Mouse (Mus musculus): ENCODE measurements around the gene Zfp143. TPM values are rescaled to one million over a fixed set of nuclear protein-coding genes. Genes with fewer than 3 reads are reported as not detected.

Gene Zfp143
- 9.6 and 11.1 TPM in 2 replicates for polyA plus RNA-seq (2021; fragmentation: Nextera tagmentation)
- long read RNA-seq, experiment 1, transcript Zfp143-205 (16 exons, 2,631 nt) = major isoform, 11 of 26 reads
- long read RNA-seq, experiment 1, transcript Zfp143-201 (16 exons, 3,003 nt) = major isoform, 11 of 26 reads
- long read RNA-seq, experiment 1, partial matches to known transcripts = 1 of 26 reads
- long read RNA-seq, experiment 1, other reads (novel, unspliced or antisense) = 3 of 26 reads
- long read RNA-seq, experiment 2, partial matches to known transcripts = 3 of 5 reads
- long read RNA-seq, experiment 2, other reads (novel, unspliced or antisense) = 1 of 5 reads

DNA sequence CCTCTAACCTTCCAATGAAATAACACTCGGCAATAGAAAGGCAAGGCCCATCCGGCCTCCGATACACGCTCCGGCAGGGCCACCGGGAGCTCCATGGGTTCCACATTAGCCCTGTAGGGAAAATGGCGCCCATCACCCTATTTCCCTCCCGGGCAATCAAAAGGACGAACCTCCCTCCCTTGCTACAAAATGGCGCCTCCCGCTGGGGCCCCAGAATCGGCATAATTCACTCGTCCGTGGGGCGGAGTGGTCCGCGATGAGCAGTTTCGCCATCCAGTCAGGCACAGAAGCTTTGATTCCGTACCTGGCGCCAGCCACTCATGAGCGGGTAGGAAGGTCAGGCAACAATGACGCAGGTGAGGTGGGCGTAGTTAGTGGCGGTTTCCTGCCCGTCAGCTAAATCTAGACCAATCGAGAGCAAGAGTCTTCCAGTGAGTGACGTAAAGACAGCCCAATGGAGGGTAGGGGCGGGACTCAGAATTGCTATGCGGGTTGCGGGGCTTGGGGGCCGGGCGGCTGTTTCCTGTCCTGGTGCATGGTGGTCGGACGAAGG is at the start of gene Zfp143:
TSS of gene Zfp143 (plus strand) at position 19 of the 553 bp plus-strand sequence.

DNA sequence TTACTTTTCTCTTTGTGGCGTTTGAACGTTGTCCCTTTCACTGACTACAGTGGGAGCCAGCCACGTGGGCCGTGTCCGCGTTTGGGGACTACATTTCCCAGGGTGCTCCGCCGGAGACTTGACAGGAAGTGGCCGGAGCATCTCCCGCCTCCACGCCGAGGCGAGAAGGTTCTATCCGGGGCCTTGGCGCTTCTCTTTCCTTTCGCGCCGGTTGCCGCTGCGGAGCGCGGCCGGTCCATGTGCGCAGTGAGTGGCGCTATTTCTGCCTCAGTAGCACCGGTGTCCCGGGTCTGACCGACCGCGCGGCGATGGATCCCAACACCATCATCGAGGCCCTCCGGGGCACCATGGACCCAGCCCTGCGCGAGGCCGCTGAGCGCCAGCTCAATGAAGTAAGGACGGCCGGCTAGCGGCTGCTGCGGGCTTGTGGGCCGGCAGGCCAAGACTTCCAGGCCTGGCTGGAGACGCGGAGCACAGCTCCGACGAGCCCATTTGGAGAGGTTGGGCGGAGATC is 42.8 kb upstream of the Zfp143 start, which contains the start of gene Ipo7:
TSS of gene Ipo7 (plus strand) at position 158 of the 514 bp plus-strand sequence.

GRCm38 (mm10) chr7:110121516-110122288 is 60.7 kb downstream of the Zfp143 start, which contains the start of gene Wee1:
Gene Wee1 (plus strand): TSS chr7:110122046.

Other genes with a start within 250 kb of the Zfp143 start
- 0.29 and 0.45 TPM in 2 replicates for gene Scube2, start 195.5 kb upstream of the Zfp143 start, polyA plus RNA-seq (2021; fragmentation: Nextera tagmentation)
- 36.8 and 53.6 TPM in 2 replicates for gene Dennd5a, start 100.7 kb upstream of the Zfp143 start, polyA plus RNA-seq (2021; fragmentation: Nextera tagmentation)
- 45.9 and 46.8 TPM in 2 replicates for gene Tmem41b, start 74.3 kb upstream of the Zfp143 start, polyA plus RNA-seq (2021; fragmentation: Nextera tagmentation)
- gene Ipo7, start 42.9 kb upstream of the Zfp143 start, polyA plus RNA-seq (2021; fragmentation: Nextera tagmentation) = 16.8 and 32.6 TPM in 2 replicates
- 8.4 and 11.9 TPM in 2 replicates for gene Wee1, start 60.8 kb downstream of the Zfp143 start, polyA plus RNA-seq (2021; fragmentation: Nextera tagmentation)
- 3.8 and 4.7 TPM in 2 replicates for gene Swap70, start 160.5 kb downstream of the Zfp143 start, polyA plus RNA-seq (2021; fragmentation: Nextera tagmentation)